Mouse (Mus musculus) ovary, postnatal 14 days (tissue): ENCODE measurements at regions not wholly inside any gene's neighbourhood (a gene's known extent, or its start where the extent isn't known, plus 50 kb on each side); places are given as distances from the start of the nearest gene placed in this dataset.

Experiments used
- DNase-seq: peaks from one replicate; pipeline ENCODE4 v3.0.0; 2022; ENCODE audit warnings: low spot score

- no peak for DNase-seq
Measured at GRCm38 (mm10) chr5:69877100-69877499, 285.0 kb upstream of the Gnpda2 start.

GRCm38 (mm10) chr5:69863027-69863426 lies 270.9 kb upstream of the Gnpda2 start:
- DNase-seq: no peak

GRCm38 (mm10) chr5:69844809-69845208 lies 252.7 kb upstream of the Gnpda2 start:
- DNase-seq: no peak

- no peak for DNase-seq
Measured at GRCm38 (mm10) chr5:69837947-69838710, 246.0 kb upstream of the Gnpda2 start.

- no peak for DNase-seq
Measured at GRCm38 (mm10) chr5:69836356-69836755, 244.2 kb upstream of the Gnpda2 start.

GRCm38 (mm10) chr5:69835162-69835561 lies 243.0 kb upstream of the Gnpda2 start:
- no peak for DNase-seq

GRCm38 (mm10) chr5:69817778-69818177 lies 225.6 kb upstream of the Gnpda2 start:
- DNase-seq: no peak

GRCm38 (mm10) chr5:69817035-69817434 lies 224.9 kb upstream of the Gnpda2 start:
- DNase-seq: no peak

GRCm38 (mm10) chr5:69815356-69815755 lies 223.2 kb upstream of the Gnpda2 start:
- DNase-seq: no peak

- DNase-seq: no peak
Measured at GRCm38 (mm10) chr5:69802612-69803011, 210.5 kb upstream of the Gnpda2 start.

GRCm38 (mm10) chr5:69802101-69802500 lies 210.0 kb upstream of the Gnpda2 start:
- DNase-seq: no peak

GRCm38 (mm10) chr5:69795316-69795715 lies 203.2 kb upstream of the Gnpda2 start:
- no peak for DNase-seq

- DNase-seq: no peak
Measured at GRCm38 (mm10) chr5:69794641-69795040, 202.5 kb upstream of the Gnpda2 start.

- no peak for DNase-seq
Measured at GRCm38 (mm10) chr5:69756769-69757485, 164.8 kb upstream of the Gnpda2 start.

- no peak for DNase-seq
Measured at GRCm38 (mm10) chr5:69756360-69756759, 164.2 kb upstream of the Gnpda2 start.

- DNase-seq: no peak
Measured at GRCm38 (mm10) chr5:69740511-69740910, 148.4 kb upstream of the Gnpda2 start.

- no peak for DNase-seq
Measured at GRCm38 (mm10) chr5:69721351-69722006, 129.3 kb upstream of the Gnpda2 start.

GRCm38 (mm10) chr5:69716087-69716486 lies 123.9 kb upstream of the Gnpda2 start:
- DNase-seq: no peak

- DNase-seq: no peak
Measured at GRCm38 (mm10) chr5:69707099-69707498, 115.0 kb upstream of the Gnpda2 start.

- no peak for DNase-seq
Measured at GRCm38 (mm10) chr5:69705168-69705532, 113.0 kb upstream of the Gnpda2 start.

- DNase-seq: peak; percentile 2
Measured at GRCm38 (mm10) chr5:69704261-69705167, 112.4 kb upstream of the Gnpda2 start.

- no peak for DNase-seq
Measured at GRCm38 (mm10) chr5:69678770-69679169, 86.6 kb upstream of the Gnpda2 start.
